Mouse (Mus musculus): ENCODE measurements around the gene Cxcl10.

GRCm38 (mm10) chr5:92386643-92387042, 38.0 kb upstream of the Cxcl10 start:
- no peak for TF ChIP-seq ZNF384 (IDR thresholded peaks at IDR 0.05; ENCODE audit: low read depth, low read length)
- no peak for TF ChIP-seq CHD2 (IDR thresholded peaks at IDR 0.05; ENCODE audit: low read depth, low read length)
